Mouse (Mus musculus) olfactory bulb, adult 2 months (tissue): ENCODE results near the gene Man2a1. TPM values are rescaled to one million over a fixed set of nuclear protein-coding genes. Genes with fewer than 3 reads are reported as not detected.

Experiments used
- H3K27ac ChIP-seq: fragments of 200-500 bp; 2 replicates; pipeline ENCODE4 v1.5.1; 2012; ENCODE audit warnings: low read depth, low read length; ENCODE audit not compliant: insufficient read depth
- H3K4me1 ChIP-seq: fragments of 200-500 bp; 2 replicates; pipeline ENCODE4 v1.6.1; 2012; ENCODE audit warnings: low read length; ENCODE audit not compliant: control insufficient read depth, insufficient read depth
- H3K4me3 ChIP-seq: fragments of 200-500 bp; 2 replicates; pipeline ENCODE4 v1.5.1; 2012; ENCODE audit warnings: mild to moderate bottlenecking, low read depth, low read length, moderate library complexity; ENCODE audit not compliant: insufficient read depth
- CTCF ChIP-seq: fragments of 200-500 bp; IDR thresholded peaks from 2 replicates; pipeline ENCODE4 v1.5.1; 2012; ENCODE audit warnings: low read depth, mild to moderate bottlenecking, low read length, moderate library complexity; ENCODE audit not compliant: insufficient read depth
- POLR2A ChIP-seq: fragments of 200-500 bp; IDR thresholded peaks from 2 replicates; pipeline ENCODE4 v1.6.1; 2012; ENCODE audit warnings: mild to moderate bottlenecking, low read depth, low read length, moderate library complexity; ENCODE audit not compliant: insufficient read depth
- WGBS: fragments of 180-500 bp; shearing (Covaris S2); methylation state at CpG from one replicate; pipeline ENCODE4 v1.1.7; 2018; 5-methylcytosine and 5-hydroxymethylcytosine counted together
- polyA plus RNA-seq: library from polyadenylated mRNA; stranded (reverse); fragments of >200 nt; gene quantifications from 2 replicates; pipeline ENCODE4 v1.2.4, GENCODE M21; 2012; ENCODE audit warnings: low replicate concordance; ENCODE audit not compliant: missing spikeins, insufficient read depth, insufficient read length

Gene Man2a1
- polyA plus RNA-seq, 1 experiment: not detected

GRCm38 (mm10) chr17:64630506-64630905 lies 30.0 kb downstream of the Man2a1 start:
- Histone ChIP-seq H3K4me3 (no peak overlapping the region), H3K4me1 (peaks cover 13% of the 10 kb centered on the region), H3K27ac (peak overlapping the region; percentile 50; the same call in 1 of the 2 replicates)
- no peak for TF ChIP-seq POLR2A
- TF ChIP-seq CTCF: no peak
- 73% methylated on average over 12 of the region's 12 CpGs for WGBS

GRCm38 (mm10) chr17:64637868-64638537 lies 37.5 kb downstream of the Man2a1 start:
- WGBS: 56% methylated on average over 8 of the region's 8 CpGs

GRCm38 (mm10) chr17:64641376-64641775 lies 40.8 kb downstream of the Man2a1 start:
- H3K27ac ChIP-seq: no peak overlapping the region

More at GRCm38 (mm10) chr17:64637868-64638537, 37.5 kb downstream of the Man2a1 start:
- Histone ChIP-seq H3K27ac (no peak overlapping the region), H3K4me1 (peaks cover 4% of the 10 kb centered on the region; the same call in 1 of the 2 replicates), H3K4me3 (no peak overlapping the region)
- TF ChIP-seq POLR2A (no peak), CTCF (no peak)

GRCm38 (mm10) chr17:64643644-64644043 lies 43.1 kb downstream of the Man2a1 start:
- no peak for TF ChIP-seq POLR2A
- 68% methylated on average over 7 of the region's 7 CpGs for WGBS
- Histone ChIP-seq H3K4me1 (peaks cover 4% of the 10 kb centered on the region; the same call in 1 of the 2 replicates), H3K4me3 (no peak overlapping the region), H3K27ac (no peak overlapping the region)

More at GRCm38 (mm10) chr17:64641376-64641775, 40.8 kb downstream of the Man2a1 start:
- WGBS: 95% methylated on average over 3 of the region's 3 CpGs
- TF ChIP-seq POLR2A (no peak), CTCF (no peak)
- Histone ChIP-seq H3K4me3 (no peak overlapping the region), H3K4me1 (peaks cover 4% of the 10 kb centered on the region; the same call in 1 of the 2 replicates)

GRCm38 (mm10) chr17:64644888-64645605 lies 44.5 kb downstream of the Man2a1 start:
- TF ChIP-seq POLR2A: no peak
- Histone ChIP-seq H3K27ac (no peak overlapping the region), H3K4me1 (peaks cover 4% of the 10 kb centered on the region; the same call in 1 of the 2 replicates), H3K4me3 (no peak overlapping the region)
- WGBS: 91% methylated on average over 8 of the region's 8 CpGs

GRCm38 (mm10) chr17:64647396-64647795 lies 46.9 kb downstream of the Man2a1 start:
- 90% methylated on average over 9 of the region's 9 CpGs for WGBS

GRCm38 (mm10) chr17:64650702-64651101 lies 50.2 kb downstream of the Man2a1 start:
- 61% methylated on average over 9 of the region's 9 CpGs for WGBS
- Histone ChIP-seq H3K4me3 (no peak overlapping the region), H3K4me1 (no peaks in the 10 kb centered on the region), H3K27ac (no peak overlapping the region)
- no peak for TF ChIP-seq POLR2A
- TF ChIP-seq CTCF: no peak

More at GRCm38 (mm10) chr17:64647396-64647795, 46.9 kb downstream of the Man2a1 start:
- no peak for TF ChIP-seq CTCF
- Histone ChIP-seq H3K4me3 (no peak overlapping the region), H3K4me1 (no peaks in the 10 kb centered on the region), H3K27ac (no peak overlapping the region)

GRCm38 (mm10) chr17:64653621-64654020 lies 53.1 kb downstream of the Man2a1 start:
- TF ChIP-seq POLR2A: no peak
- TF ChIP-seq CTCF: no peak
- no peaks in the 10 kb centered on the region for H3K4me1 ChIP-seq
- WGBS: 94% methylated on average over 2 of the region's 2 CpGs
- H3K27ac ChIP-seq: no peak overlapping the region
- no peak overlapping the region for H3K4me3 ChIP-seq

- Histone ChIP-seq H3K4me3 (no peak overlapping the region), H3K27ac (no peak overlapping the region), H3K4me1 (no peaks in the 10 kb centered on the region)
- TF ChIP-seq CTCF: no peak
- TF ChIP-seq POLR2A: no peak
- 96% methylated on average over 4 of the region's 4 CpGs for whole genome bisulfite sequencing
Observed at GRCm38 (mm10) chr17:64659682-64660081, 59.1 kb downstream of the Man2a1 start.

GRCm38 (mm10) chr17:64666518-64666917 lies 66.0 kb downstream of the Man2a1 start:
- Histone ChIP-seq H3K4me1 (no peaks in the 10 kb centered on the region), H3K27ac (no peak overlapping the region), H3K4me3 (no peak overlapping the region)
- TF ChIP-seq CTCF (no peak), POLR2A (no peak)
- WGBS: 90% methylated on average over 4 of the region's 4 CpGs
